Mouse (Mus musculus): ENCODE results near the gene Ppp1r14d. TPM values are rescaled to one million over a fixed set of nuclear protein-coding genes. Genes with fewer than 3 reads are reported as not detected.

Ppp1r14d gene
- polyA plus RNA-seq (2015; fragmentation: Nextera tagmentation; extraction: Ambion mirVana), result 0.16 TPM in 1 of 2 replicates, not detected in the other

DNA sequence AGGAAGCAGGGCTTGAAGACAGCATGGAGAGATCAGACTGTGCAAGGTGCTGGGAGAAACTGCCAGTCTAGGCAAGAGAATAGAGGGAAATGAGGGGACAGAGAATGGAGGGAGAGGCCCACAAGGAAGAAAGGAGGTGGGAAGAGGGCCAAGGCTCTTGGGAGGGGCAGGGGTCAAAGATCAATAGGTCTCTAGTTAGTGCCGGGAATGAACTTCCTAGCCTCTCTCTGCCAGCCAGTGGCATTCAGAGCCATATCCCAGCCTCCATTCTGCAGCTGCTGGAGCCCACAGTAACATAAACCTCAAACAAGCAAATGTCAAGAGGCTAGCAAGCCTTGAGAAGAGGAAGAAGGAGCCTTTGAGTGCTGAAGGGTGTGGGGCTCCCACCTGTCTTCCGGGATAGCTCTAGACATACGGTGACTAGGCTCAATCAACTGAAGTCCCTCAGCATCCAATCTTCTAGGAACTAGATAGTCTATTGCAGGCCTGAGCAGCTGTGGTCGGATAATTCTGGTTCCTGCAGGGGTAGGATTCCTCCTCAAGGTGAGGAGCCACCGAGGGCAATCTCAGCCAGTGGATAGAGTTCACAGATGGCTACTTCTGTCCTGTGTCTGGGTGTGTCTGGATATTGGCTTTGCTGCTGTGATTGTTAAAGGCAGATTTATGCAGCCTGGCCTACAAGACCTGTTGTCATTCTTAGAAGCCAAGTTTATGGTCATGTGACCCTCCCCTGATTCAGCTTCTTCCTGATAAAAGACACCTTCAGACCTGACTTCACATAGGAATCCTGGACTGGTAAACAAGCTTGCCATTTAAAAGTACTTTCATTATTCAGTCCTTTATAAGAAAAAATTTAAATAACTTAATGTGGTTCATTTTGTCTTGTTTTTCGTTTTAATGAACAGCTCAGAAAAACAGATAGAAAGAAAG, at the start of gene Ppp1r14d:
Gene Ppp1r14d (minus strand): TSS at position 132 of the 930 bp plus-strand sequence.

DNA sequence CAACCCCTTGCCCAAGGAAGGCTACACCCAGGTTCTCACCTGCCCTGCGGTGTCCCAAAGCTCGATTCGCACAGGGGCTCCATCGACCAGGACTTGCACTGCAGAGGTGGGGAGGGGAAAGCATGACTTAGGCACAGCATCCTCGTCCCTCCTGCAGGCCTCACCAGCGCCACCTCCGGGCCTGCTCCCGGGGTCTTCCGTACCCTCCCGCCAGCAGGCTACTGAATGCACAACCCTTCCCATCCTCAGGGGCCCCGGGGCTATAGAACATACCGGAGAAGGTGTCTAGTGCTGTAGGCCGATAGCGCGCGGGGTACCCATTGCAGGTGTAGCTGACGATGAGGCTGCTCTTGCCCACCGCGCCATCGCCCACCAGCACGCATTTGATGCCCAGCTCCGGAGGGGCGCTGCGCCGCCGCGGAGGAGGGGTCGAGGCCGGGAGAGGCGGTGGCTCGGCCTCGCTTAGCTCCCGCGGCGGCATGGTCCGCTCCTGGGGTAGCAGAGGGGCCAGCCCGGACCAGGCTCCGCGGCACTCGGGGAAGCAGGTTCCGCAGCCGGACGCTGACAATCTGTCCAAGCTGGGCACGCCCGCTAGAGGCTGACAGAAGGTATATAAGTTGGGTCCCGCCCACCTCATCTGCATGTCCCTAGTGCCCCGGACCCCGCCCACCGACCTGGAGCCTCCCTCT, 41.1 kb upstream of the Ppp1r14d start, which contains the start of gene Rhov:
Gene Rhov (minus strand): TSS at position 630 of the 689 bp plus-strand sequence.

DNA sequence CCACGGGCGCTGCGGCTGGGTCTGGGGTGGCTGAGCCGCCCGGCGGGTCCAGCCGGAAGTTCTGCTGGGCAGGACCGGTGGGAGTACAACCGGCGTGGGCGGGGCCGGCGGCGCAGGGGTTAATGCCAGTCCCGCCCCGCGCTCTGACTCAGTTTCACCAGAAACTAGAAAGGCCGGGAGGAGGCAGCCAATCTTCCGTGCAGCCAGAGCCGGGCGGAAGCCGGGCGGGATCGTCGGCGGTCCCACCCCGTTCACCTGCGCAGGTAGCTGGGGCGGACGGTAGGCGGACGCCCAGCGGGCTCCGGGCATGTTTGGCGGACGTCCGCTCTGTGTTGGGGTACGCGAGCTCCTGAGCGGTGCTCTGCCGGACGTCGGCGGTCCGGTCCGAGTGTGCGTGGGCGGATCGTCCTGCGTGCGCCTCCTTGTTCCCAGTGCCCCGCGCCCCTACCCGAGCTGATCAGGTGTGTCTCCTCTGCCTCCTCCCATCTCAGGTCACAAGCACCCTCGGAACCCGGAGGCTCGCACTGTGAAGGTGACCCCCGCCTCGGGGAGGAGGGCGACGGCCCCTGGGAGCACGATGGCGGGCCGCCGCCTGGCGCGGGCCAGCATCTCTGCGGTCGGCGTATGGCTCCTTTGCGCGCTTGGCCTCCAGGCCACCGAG, 7.6 kb upstream of the Ppp1r14d start, which contains the start of gene Spint1:
Gene Spint1 (plus strand): TSS at position 153 of the 661 bp plus-strand sequence.

DNA sequence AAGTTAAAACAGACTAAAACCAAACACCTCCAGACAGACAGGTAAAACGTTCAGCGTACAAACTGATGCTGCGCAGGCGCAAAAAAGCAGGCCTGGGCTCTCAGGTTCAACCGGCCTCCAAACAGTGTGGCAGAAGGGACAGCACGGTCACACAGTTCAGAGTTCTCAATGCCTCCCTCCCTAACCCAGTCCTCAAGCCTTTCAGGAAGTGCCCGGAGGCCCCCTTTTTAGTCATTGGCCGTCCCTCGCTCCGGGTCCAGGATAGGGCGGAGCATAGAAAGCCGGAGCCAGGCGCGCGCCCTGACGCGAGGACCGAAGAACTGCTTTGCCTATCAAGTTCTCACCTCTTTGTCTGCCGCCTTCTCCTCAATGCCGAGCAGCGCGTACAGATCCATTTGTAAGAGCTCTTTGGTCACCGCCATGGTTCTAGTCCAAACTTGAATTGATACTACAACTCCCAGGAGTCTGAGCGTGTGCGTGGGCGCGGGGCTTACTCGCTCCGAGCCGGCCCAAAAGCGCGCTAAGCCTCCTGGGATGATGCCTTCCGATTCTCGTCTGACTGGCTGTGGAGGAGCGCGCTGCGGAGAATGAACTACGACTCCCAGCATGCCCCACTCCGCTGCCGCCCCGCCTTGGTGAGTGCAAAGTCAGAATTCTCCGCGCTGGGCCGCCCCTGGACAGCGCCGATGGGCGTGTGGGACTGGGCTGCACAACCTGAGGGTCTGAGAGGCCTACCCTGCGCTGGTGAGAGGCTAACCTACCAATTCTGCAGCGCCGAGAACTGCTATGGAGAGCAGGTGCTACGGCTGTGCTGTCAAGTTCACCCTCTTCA, 21.1 kb downstream of the Ppp1r14d start, which contains the start of the genes Zfyve19 and Dnajc17:
Gene Zfyve19 (plus strand): TSS at position 274 of the 832 bp plus-strand sequence.
Gene Dnajc17 (minus strand): TSS at position 452 of the 832 bp plus-strand sequence.

DNA sequence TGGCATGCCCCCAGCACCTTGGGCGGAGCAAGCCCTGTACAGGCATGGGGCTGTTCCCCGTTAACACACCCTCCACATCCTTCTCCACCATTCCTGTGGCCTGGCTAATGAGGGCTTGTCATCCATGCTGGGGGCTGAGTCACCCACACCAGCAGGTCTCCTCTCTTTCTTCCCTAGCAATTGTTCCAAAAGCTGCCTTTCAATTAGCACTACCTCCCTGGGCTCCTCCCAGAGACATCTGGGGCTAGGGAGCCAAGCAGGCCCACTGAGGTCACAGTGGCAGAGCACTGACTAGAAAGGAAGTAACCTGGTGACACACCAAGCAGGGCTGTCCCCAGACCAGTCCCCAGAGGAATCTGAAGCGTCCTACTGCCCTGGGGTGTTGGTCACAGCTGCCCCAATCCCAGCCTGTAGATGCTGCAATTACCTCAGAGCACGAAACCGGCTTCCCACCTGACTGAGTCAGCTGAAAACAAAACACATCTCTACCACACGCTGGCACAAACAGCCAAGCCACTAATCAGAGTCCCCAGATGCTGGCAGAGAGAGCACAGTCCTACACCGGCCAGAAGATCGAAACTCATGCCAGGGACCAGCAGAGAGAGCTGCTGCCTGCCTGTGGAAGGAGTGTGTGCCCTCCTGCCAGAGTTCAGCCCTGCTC, 55.6 kb downstream of the Ppp1r14d start, which contains the start of gene Gm14137:
Gene Gm14137 (plus strand): TSS at position 519 of the 661 bp plus-strand sequence.

Other genes starting within 250 kb of the Ppp1r14d start
- gene Ccdc32, start 200.5 kb downstream of the Ppp1r14d start, polyA plus RNA-seq (2015; fragmentation: Nextera tagmentation; extraction: Ambion mirVana), result 34.6 and 36.4 TPM in 2 replicates
- 1.7 and 1.9 TPM in 2 replicates for gene Rpusd2, start 195.1 kb downstream of the Ppp1r14d start, polyA plus RNA-seq (2015; fragmentation: Nextera tagmentation; extraction: Ambion mirVana)
- gene Knl1, start 182.8 kb downstream of the Ppp1r14d start, polyA plus RNA-seq (2015; fragmentation: Nextera tagmentation; extraction: Ambion mirVana), result 13.0 and 16.9 TPM in 2 replicates
- gene Rad51, start 117.1 kb downstream of the Ppp1r14d start, polyA plus RNA-seq (2015; fragmentation: Nextera tagmentation; extraction: Ambion mirVana), result 8.4 and 12.4 TPM in 2 replicates
- gene Rmdn3, start 72.9 kb downstream of the Ppp1r14d start, polyA plus RNA-seq (2015; fragmentation: Nextera tagmentation; extraction: Ambion mirVana), result 20.4 and 34.4 TPM in 2 replicates
- gene Gchfr, start 62.1 kb downstream of the Ppp1r14d start, polyA plus RNA-seq (2015; fragmentation: Nextera tagmentation; extraction: Ambion mirVana), result 10.2 and 27.5 TPM in 2 replicates
- 0.08 and 0.13 TPM in 2 replicates for gene Gm14137, start 55.4 kb downstream of the Ppp1r14d start, polyA plus RNA-seq (2015; fragmentation: Nextera tagmentation; extraction: Ambion mirVana)
- gene Zfyve19, start 21.3 kb downstream of the Ppp1r14d start, polyA plus RNA-seq (2015; fragmentation: Nextera tagmentation; extraction: Ambion mirVana), result 36.7 and 40.2 TPM in 2 replicates
- gene Dnajc17, start 21.1 kb downstream of the Ppp1r14d start, polyA plus RNA-seq (2015; fragmentation: Nextera tagmentation; extraction: Ambion mirVana), result 14.5 and 16.4 TPM in 2 replicates
- gene Spint1, start 7.5 kb upstream of the Ppp1r14d start, polyA plus RNA-seq (2015; fragmentation: Nextera tagmentation; extraction: Ambion mirVana), result 2.1 and 4.0 TPM in 2 replicates
- 1.6 and 2.7 TPM in 2 replicates for gene Rhov, start 41.4 kb upstream of the Ppp1r14d start, polyA plus RNA-seq (2015; fragmentation: Nextera tagmentation; extraction: Ambion mirVana)
- gene Vps18, start 58.8 kb upstream of the Ppp1r14d start, polyA plus RNA-seq (2015; fragmentation: Nextera tagmentation; extraction: Ambion mirVana), result 10.4 and 14.2 TPM in 2 replicates
- 2.7 and 4.3 TPM in 2 replicates for gene Dll4, start 95.9 kb upstream of the Ppp1r14d start, polyA plus RNA-seq (2015; fragmentation: Nextera tagmentation; extraction: Ambion mirVana)
- gene Chac1, start 121.3 kb upstream of the Ppp1r14d start, polyA plus RNA-seq (2015; fragmentation: Nextera tagmentation; extraction: Ambion mirVana), result 1.6 and 1.9 TPM in 2 replicates
- gene Ino80, start 247.8 kb upstream of the Ppp1r14d start, polyA plus RNA-seq (2015; fragmentation: Nextera tagmentation; extraction: Ambion mirVana), result 2.4 TPM in 2 replicates

Data from adrenal gland, postnatal 0 days (tissue).